Mouse (Mus musculus): ENCODE results near the gene Rab3il1.

GRCm38 (mm10) chr19:10067701-10068100 is 66.2 kb downstream of the Rab3il1 start:
- TF ChIP-seq CTCF (IDR thresholded peaks at IDR 0.05; ENCODE audit: extremely low read depth, insufficient read depth, low read length) (no peak), POLR2A (IDR thresholded peaks at IDR 0.05; ENCODE audit: extremely low read depth, insufficient read depth, low read length) (no peak)
